Mouse (Mus musculus) v-Abl transformed pro-B cells (cell line): ENCODE data around the gene Tspan18.

Experiments
- in situ Hi-C, 2 experiments: fragments of 400-800 bp; cut with MboI; formaldehyde crosslinking; loops; one replicate each; pipeline ENCODE4 v1.15.1; 2025; ENCODE audit not compliant: unreplicated experiment in 2 of 2

Gene Tspan18

DNA sequence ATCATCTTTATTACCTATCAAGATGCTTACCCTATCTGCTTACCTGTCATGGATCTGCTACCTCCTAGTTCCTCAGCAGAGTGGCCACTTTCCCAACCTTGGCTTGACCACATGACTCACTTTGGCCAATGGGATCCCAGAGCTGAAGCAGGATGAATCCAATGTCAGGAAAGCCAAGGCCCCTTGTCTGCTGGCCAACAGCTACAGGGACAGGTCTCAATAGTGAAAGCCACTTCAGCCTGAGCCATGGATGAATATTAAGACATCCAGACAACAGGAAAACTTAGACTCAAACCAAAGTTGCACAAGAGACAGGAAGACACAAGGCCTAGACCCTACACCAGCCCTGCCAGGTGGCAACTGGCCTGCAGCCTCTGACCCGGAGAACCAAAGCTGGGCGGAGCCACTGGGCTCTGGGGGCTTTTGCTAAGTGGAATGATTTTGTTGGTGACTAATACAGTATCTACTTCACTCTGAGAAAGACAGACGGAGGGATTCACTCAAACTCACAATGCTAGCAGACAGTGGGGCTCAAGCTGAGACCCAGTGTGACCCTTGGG, 65.5 kb downstream of the Tspan18 start:
- in situ Hi-C loops, result no loop called here

DNA sequence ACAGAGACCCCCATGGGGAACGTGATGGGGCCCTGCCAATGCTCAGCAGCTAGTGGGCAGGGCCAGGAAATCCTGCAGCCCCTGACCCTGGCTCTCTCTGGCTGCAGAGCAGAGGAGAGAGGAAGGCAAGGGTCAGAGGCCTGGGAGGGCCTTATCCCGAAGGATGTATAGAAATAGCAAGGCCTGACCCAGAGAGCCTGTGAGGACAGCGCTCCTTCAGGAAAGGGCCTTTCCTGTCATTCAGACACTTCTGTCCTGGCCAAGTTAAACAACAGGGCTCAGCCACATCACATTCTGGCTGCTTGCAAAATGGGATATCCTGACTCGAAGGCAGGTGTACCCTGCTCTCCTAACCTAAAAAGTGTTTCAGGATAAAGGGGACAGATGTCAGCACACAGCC, 66.5 kb downstream of the Tspan18 start:
- in situ Hi-C loops, result no loop called here

DNA sequence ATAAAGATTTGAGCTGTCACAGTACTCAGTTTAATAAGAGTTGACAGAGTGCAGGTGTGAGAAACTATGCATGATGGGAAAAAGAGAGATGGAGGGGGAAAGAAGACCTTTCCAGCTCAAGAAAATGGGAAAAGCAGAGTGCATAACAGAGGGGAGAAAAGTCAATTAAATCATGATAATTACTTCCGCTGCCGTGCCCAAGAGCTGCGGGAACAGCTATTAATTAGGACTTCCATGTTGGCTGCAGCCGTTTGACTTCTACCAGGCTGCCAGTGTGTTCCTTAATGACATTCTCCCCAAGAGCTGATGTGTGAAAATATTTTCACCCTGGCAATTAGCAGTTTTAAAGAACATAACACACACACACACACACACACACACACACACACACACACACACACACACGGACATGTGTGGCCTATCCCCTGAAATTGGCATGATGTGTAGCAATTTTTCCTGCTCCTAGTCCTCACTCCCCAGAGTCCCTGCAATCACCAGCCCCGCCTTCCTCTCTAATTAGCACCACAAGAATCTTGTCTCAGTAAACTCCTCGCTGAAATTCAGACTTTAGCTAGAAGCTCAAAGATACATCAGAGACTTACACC, 67.6 kb downstream of the Tspan18 start:
- in situ Hi-C loops, result no loop called here

GRCm38 (mm10) chr2:93262291-93263285, 71.7 kb downstream of the Tspan18 start:
- in situ Hi-C loops, result no loop called here

DNA sequence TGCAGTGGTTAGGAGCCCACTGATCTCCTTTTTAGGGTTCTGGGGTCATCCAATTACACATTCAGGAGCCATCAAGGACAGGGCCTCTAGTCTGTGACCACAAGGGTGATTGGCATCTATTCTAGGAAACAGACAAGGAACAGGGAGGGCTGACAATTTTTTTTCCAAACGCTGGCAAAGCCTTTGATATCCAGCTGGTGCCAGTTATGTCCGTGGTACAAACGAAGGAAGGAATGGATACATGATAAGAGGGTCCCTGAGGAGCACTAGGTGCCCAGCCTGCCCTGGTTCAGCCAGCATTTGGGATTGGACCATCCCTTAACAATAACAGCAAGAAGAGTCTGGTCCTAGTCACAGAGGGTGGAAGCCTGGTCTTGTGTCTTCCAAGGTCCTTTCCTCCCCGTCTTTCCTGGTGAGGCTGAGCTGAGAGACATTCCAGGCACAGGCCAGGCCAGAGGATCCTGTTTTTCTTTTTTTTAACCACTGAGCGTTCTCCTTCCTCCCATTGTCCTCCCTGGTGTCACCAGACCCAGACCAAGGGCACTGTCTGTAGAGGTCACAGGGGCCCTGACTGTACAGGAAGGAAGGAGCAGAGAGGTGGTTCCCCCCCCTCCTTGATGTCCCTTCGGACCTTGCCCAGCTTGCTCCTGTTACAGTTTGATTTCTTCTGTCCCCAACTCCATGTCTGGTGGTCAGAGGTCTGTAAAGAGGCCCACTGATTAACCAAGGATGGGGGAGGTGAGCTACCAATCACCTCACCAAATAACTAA, 72.6 kb downstream of the Tspan18 start:
- in situ Hi-C loops, result no loop called here

GRCm38 (mm10) chr2:93257634-93258033, 76.7 kb downstream of the Tspan18 start:
- in situ Hi-C loops, result no loop called here

GRCm38 (mm10) chr2:93256735-93257405, 77.4 kb downstream of the Tspan18 start:
- in situ Hi-C loops, result no loop called here

DNA sequence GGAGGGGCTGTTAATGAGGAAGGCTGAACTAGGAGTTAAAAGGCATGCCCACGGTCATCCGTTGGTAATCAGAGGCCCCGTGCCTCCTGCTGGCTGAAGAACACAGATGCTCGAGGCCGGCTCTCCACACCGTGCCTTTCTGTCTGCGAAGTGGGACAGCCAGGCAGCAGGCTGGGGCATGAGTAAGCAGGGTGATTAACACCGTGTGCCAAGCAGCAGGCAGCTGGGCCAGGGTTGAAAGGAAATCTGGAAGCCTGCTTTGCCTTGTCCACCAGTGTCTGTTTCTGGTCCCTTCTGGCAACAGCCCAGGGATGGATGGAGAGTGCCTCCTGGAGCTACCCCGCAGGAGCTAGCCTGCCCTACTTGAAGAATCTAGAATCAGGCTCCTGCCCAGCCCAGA, 81.9 kb downstream of the Tspan18 start:
- in situ Hi-C loops, result no loop called here

GRCm38 (mm10) chr2:93250611-93251010, 83.7 kb downstream of the Tspan18 start:
- in situ Hi-C loops, result no loop called here

DNA sequence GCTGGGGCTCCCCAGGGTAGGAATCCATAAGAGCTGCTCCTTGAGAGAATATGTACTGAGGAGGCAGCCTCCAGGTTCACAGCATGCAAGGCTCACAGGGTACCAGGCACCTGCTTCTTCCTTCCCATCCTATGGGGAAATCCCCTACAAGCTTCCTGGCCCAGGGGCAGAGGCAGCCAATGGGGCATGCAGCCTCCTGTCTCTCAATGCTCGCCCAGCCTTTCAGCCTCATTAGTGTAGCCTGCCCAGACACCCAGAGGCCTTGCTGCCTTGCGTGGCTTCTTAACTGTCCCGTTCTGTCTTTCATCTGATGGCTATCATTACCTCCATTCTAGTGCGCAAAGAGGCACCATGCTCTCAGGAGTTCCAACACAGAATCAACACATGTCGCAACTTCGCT, 85.2 kb downstream of the Tspan18 start:
- in situ Hi-C loops, result no loop called here

DNA sequence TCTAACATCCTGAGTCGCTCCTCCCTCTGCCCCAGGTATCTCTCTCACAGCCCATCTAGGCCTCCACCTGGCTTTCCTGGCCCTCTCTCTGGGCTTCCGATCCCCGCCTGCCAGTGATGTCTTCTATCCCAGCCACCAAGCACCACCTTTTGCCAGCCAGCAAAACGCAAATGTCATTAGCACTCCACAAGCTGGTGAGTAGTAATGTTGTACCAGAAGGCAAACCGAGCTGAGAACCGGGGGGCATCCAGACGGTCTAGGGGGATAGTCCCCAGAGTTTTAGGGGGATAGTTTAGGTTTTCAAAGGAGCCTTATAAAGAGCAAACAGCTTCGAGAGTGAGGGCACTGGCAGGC, 90.2 kb downstream of the Tspan18 start:
- in situ Hi-C loops, result no loop called here

- in situ Hi-C loops, result no loop called here
Measured at GRCm38 (mm10) chr2:93243439-93244089, 90.7 kb downstream of the Tspan18 start.

DNA sequence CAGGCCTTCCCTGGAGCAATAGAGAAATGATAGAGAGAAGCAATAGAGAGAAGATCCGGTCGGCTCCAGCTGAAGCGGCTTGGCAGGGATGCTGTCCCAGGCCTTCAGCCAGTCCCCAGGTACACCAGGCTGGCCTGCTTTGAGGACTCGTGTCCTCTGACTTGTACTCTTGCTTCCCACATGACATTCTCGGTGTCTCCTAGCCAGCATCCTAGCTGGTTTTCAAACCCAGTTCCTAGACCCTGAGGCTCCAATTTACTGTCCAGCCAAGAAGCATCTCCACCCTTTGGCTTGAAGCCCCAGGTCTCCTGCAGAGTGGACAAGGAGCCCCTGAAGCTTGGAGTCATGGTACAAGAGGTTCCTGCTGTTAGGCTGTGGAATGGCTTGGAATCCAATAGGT, 92.1 kb downstream of the Tspan18 start:
- in situ Hi-C loops, result no loop called here

GRCm38 (mm10) chr2:93238864-93239263, 95.4 kb downstream of the Tspan18 start:
- in situ Hi-C loops, result loop anchor here in 1 of 2 experiments (10.0 kb wide), 1 partner anchor 416 kb away; no protein-coding TSS in a partner anchor

GRCm38 (mm10) chr2:93237055-93237454, 97.2 kb downstream of the Tspan18 start:
- in situ Hi-C loops, result loop anchor here in 1 of 2 experiments (10.0 kb wide), 1 partner anchor 418 kb away; no protein-coding TSS in a partner anchor

DNA sequence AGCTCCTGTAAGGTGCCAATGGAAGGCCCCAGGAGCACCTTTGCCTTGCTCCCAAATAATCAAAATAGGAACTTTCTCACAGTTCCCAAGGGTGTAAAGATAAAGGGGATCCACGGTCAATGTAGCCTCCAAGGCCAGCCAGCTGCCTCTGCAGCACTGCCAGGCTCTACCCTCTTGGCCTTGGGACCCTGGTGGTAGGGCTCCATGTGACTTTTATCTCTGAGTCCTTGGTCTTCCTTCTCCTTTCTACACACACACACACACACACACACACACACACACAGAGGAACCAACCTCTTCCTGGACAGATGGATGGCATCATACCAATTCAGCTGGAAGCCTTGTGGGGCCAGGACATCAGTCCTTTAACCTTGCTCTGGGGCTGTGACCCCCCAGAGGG, 102.2 kb downstream of the Tspan18 start:
- in situ Hi-C loops, result loop anchor here in 1 of 2 experiments (10.0 kb wide), 1 partner anchor 423 kb away; no protein-coding TSS in a partner anchor

DNA sequence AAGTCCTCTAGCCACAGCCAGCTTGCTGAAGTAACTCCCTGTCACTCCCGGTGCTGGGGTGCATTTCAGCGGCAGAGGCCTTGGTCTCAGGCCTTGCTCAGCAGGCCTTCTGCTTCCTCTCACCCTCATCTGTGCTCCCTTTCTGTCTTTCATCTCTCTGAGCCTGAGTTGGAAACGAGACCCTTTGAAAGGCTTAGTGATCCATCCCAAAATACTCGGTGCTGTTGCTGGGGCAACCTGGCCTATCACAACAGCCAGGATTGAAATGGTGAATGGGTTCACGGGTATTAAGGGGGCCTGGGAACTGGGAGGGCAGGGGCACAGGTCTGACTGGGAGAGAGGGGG, 105.9 kb downstream of the Tspan18 start:
- in situ Hi-C loops, result loop anchor here in 1 of 2 experiments (5.0 kb wide), 2 partner anchors 174 to 249 kb away; no protein-coding TSS in a partner anchor

DNA sequence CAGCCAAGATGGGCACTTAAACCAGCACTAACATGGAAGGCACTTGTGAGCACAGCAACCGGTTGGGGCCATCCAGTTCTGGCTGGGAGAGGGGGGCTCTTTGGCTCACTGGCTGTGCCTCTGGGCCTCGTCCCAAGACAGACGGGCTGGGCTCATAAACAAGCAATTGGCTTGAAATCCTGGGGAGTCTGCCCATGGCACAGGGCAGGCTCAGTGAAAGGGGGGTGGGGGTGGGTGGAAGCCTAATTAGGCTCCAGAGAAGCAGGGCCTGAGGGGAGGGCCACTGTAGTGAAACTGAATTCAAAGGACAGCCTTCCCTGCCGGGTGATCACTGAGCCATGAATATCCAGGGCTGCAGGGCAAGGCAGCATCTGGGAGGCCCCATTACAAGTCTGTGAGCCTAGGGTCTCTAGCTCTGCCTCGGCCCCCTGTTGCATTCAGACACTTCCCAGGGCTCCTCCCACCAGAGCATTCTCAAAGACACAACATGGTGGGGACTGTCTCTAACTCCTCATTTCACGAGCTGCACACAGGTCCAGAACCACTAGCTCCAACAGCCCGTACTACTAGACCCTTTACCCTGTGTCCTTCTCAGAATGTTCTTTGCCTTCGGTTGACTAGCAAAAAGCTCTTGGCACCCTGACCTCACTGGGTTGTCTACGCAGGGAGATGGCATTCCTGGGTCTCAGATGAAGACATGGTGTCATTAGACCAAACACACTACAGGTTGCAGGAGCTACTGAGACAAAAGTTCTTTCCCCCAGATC, 106.4 kb downstream of the Tspan18 start:
- in situ Hi-C loops, result loop anchor here in 1 of 2 experiments (5.0 kb wide), 2 partner anchors 174 to 249 kb away; no protein-coding TSS in a partner anchor
